Mouse (Mus musculus) ES-E14 (cell line): ENCODE measurements around the gene Lrrc43. TPM values are rescaled to one million over a fixed set of nuclear protein-coding genes. Genes with fewer than 3 reads are reported as not detected.

Experiments used
- DNase-seq: peaks from one replicate; pipeline ENCODE4 v3.0.0-alpha.2; 2013; ENCODE audit warnings: low read depth, low spot score
- H3K27ac ChIP-seq: 2 replicates; pipeline ENCODE4 v1.5.1; 2012; ENCODE audit warnings: low read depth, mild to moderate bottlenecking, low read length, moderate library complexity, mixed read lengths; ENCODE audit not compliant: poor library complexity, insufficient read depth, severe bottlenecking
- H3K36me3 ChIP-seq: 2 replicates; pipeline ENCODE4 v1.6.1; 2012; ENCODE audit warnings: mild to moderate bottlenecking, low read length, moderate library complexity, mixed read lengths; ENCODE audit not compliant: control insufficient read depth, poor library complexity, insufficient read depth, severe bottlenecking
- H3K4me1 ChIP-seq, 2 experiments: fragments of 150-350 bp in 1 of 2; sonication (generic) in 1 of 2; 2 replicates each; pipeline ENCODE4 v1.6.1; 2012; ENCODE audit warnings: low read length in 2 of 2, mild to moderate bottlenecking in 1 of 2, mixed read lengths in 1 of 2; ENCODE audit not compliant: control insufficient read depth in 2 of 2, insufficient read depth in 2 of 2, poor library complexity in 1 of 2
- H3K4me3 ChIP-seq, 2 experiments: fragments of 150-350 bp in 1 of 2; sonication (generic) in 1 of 2; 2 replicates each; pipeline ENCODE4 v1.5.1; 2012; ENCODE audit warnings: low read length in 2 of 2, low read depth in 1 of 2, mild to moderate bottlenecking in 1 of 2, mixed read lengths in 1 of 2; ENCODE audit not compliant: insufficient read depth in 1 of 2, poor library complexity in 1 of 2, severe bottlenecking in 1 of 2
- H3K9ac ChIP-seq: 2 replicates; pipeline ENCODE4 v1.6.1; 2012; ENCODE audit warnings: low read depth, mild to moderate bottlenecking, low read length, mixed read lengths; ENCODE audit not compliant: poor library complexity, insufficient read depth, severe bottlenecking
- H3K9me3 ChIP-seq: fragments of 150-350 bp; sonication (generic); 2 replicates; pipeline ENCODE4 v1.6.1; 2012; ENCODE audit warnings: low read depth, mild to moderate bottlenecking, low read length; ENCODE audit not compliant: control insufficient read depth, insufficient read depth
- CHD2 ChIP-seq: IDR thresholded peaks from 2 replicates; pipeline ENCODE4 v1.6.1; 2014; ENCODE audit warnings: mild to moderate bottlenecking, low read depth, low read length, inconsistent platforms
- HCFC1 ChIP-seq: IDR thresholded peaks from 2 replicates; pipeline ENCODE4 v1.6.1; 2012; ENCODE audit warnings: low read length, inconsistent platforms, borderline replicate concordance; ENCODE audit not compliant: insufficient read depth
- MAFK ChIP-seq: IDR thresholded peaks from 2 replicates; pipeline ENCODE4 v1.6.1; 2014; ENCODE audit warnings: mild to moderate bottlenecking, low read depth, low read length, inconsistent platforms; ENCODE audit not compliant: insufficient read depth
- ZC3H11A ChIP-seq: IDR thresholded peaks from 2 replicates; pipeline ENCODE4 v1.6.1; 2012; ENCODE audit warnings: low read depth, mild to moderate bottlenecking, inconsistent platforms, low read length, borderline replicate concordance
- ZNF384 ChIP-seq: IDR thresholded peaks from 2 replicates; pipeline ENCODE4 v1.6.1; 2012; ENCODE audit warnings: low read depth, low read length, inconsistent platforms
- in situ Hi-C, 2 experiments: fragments of 600-800 bp; cut with MboI; formaldehyde crosslinking; loops; one replicate each; pipeline ENCODE4 v1.15.1; 2025; ENCODE audit warnings: low sequenced_read_pairs in 2 of 2, inconsistent platforms in 1 of 2; ENCODE audit not compliant: unreplicated experiment in 2 of 2
- total RNA-seq: library from RNA; depleted of rRNA; stranded (reverse); fragments of 300-350 nt; gene quantifications from 2 replicates; pipeline ENCODE4 v1.2.3, GENCODE M21; 2012

The Lrrc43 gene
- total RNA-seq, 1 experiment: not detected

DNA sequence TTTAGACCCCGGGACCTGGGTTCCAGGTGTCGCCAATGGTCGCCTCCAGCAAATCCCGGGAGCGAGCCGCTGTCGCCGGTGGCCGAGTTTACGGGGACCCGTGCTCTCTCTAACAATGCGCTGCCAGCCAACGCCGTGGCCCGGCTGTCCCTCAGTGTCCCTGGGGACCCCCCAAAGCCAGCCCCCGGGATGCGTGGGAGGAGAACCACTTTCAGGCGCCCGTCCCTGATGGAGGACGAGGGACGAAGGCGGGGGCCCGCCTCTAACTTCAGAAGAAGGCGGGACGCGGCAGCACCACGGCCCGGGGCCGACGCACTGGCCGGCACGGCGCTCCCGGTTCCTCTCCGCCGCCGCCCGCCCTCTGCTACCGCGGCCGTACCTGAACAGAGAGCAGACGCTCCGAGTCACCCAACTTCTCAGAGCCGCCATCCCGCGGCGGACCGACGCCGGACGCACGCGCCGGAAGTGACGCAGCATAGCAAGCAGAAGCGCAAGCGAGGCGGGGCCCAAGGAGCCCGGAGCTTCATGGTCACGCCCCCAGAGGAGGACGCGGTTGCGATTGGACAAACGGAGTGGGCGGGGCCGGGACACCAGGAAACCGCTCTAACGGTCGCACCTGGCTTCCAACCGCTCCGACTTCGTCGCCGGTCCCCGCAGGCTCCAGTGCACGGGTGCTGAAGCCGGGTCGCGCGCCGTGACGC lies 34.7 kb downstream of the Lrrc43 start, which contains the start of gene Diablo:
Gene Diablo, minus strand, starts transcription at position 485 of the 701 bp plus-strand sequence.
- peaks cover 2% of the 10 kb centered on the region; the same call in 1 of the 2 replicates for H3K36me3 ChIP-seq
- no peaks in the 10 kb centered on the region for H3K9me3 ChIP-seq
- H3K4me1 ChIP-seq: peaks cover 0 to 4% of the 10 kb centered on the region in 2 experiments; a peak in 1 of 4 replicates
- peak; percentile 99 for DNase-seq
- H3K27ac ChIP-seq: peak within 1 kb of the TSS; percentile 50; the same call in 1 of the 2 replicates
- TF ChIP-seq HCFC1 (peak; percentile 46; the same call in 1 of the 2 replicates), MAFK (no peak)
- peak within 1 kb of the TSS; percentile 93 for H3K9ac ChIP-seq
- in situ Hi-C loops: no loop called here
- peak within 1 kb of the TSS; percentile 84 to 89 for H3K4me3 ChIP-seq

DNA sequence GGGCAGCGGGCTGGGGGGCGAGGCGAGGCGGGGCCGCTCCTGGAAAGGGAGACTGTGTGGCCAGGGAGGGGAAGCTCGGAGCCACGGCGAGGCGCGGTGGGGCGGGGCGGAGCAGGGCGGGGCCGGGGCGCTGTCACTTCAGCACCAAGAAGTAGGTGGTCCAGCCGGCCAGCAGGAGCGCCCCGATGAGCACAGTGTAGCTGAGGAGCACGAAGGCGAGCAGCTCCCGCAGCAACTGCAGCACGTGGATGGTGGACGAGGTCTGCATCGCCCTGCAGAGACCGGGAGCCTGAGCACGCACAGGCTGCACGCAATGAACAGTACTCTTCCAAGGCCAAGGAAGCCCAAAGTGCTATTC lies 35.3 kb downstream of the Lrrc43 start:
- Histone ChIP-seq H3K27ac (no peak overlapping the region), H3K4me3 (peak overlapping the region; percentile 84 to 89), H3K36me3 (peaks cover 4% of the 10 kb centered on the region; the same call in 1 of the 2 replicates), H3K9me3 (no peaks in the 10 kb centered on the region), H3K9ac (peak overlapping the region; percentile 62), H3K4me1 (peaks cover 0 to 4% of the 10 kb centered on the region in 2 experiments; a peak in 1 of 4 replicates)
- TF ChIP-seq CHD2 (no peak), ZNF384 (no peak), ZC3H11A (no peak)
- in situ Hi-C loops: no loop called here
- peak; percentile 56 for DNase-seq

DNA sequence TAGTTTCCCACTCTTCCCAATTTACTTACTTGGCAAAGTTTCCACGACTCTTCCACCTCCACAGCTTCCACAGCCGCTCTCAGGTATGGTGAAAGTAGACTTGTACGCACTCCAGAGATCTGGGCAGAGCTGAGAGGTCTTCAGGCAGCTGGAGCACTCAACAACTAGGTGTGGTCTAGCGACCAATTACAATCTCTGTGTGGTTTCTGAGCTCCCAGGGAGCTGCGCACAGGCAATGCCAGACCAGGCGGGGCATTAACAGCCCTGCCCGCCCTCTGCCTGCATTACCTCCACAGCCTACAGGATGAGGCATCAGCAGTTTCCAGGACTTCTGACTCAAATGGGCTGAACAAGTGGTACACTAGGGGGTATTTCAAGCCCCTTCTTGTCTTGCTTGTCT lies 36.2 kb downstream of the Lrrc43 start, which contains the start of gene Gm49027:
Gene Gm49027, minus strand, starts transcription at position 208 of the 400 bp plus-strand sequence.
- H3K9me3 ChIP-seq: no peaks in the 10 kb centered on the region
- H3K27ac ChIP-seq: no peak within 1 kb of the TSS
- peak within 1 kb of the TSS; percentile 84 to 89 for H3K4me3 ChIP-seq
- H3K36me3 ChIP-seq: peaks cover 9% of the 10 kb centered on the region; the same call in 1 of the 2 replicates
- H3K9ac ChIP-seq: no peak within 1 kb of the TSS
- in situ Hi-C loops: loop anchor here in 1 of 2 experiments (5.0 kb wide), 1 partner anchor 42 kb away; no protein-coding TSS in a partner anchor
- TF ChIP-seq ZC3H11A: no peak
- no peak for TF ChIP-seq CHD2
- TF ChIP-seq HCFC1: no peak
- no peak for TF ChIP-seq ZNF384
- TF ChIP-seq MAFK: no peak
- DNase-seq: no peak
- peaks cover 0 to 4% of the 10 kb centered on the region in 2 experiments; a peak in 1 of 4 replicates for H3K4me1 ChIP-seq

DNA sequence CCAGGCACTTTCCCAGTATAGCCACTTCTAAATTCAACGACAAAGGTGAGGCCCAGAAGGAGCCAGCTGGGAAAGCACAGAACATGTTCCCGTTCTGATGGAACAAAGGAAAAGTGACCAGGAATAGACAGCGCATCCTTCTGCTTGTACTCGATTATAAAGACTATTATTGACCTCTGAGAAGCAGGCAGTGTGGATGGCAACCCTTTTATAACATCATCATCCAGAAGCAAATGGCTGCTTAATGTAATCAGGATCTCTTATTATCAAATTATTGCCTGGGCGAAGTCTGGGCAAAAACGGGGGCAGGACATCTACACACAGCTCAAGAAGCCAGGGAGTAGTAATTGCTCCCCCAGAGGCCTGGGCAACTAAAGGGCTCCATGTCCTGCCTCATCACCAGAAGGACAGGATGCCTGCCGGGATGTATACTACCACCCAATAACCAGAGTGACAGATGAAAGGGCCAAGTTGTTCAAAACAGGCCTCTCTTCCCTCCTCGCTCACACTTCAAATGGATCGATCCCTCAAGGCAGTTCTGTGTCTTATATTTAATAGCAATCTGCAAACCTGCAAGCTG lies 36.9 kb downstream of the Lrrc43 start:
- Histone ChIP-seq H3K4me1 (peaks cover 0 to 4% of the 10 kb centered on the region in 2 experiments; a peak in 1 of 4 replicates), H3K9ac (no peak overlapping the region), H3K36me3 (peaks cover 9% of the 10 kb centered on the region; the same call in 1 of the 2 replicates), H3K27ac (no peak overlapping the region), H3K9me3 (no peaks in the 10 kb centered on the region), H3K4me3 (no peak overlapping the region)
- DNase-seq: no peak
- TF ChIP-seq CHD2 (no peak), MAFK (no peak), HCFC1 (no peak), ZNF384 (no peak), ZC3H11A (no peak)
- in situ Hi-C loops: loop anchor here in 1 of 2 experiments (5.0 kb wide), 1 partner anchor 41 kb away; no protein-coding TSS in a partner anchor
